Mouse (Mus musculus) G1E (cell line): Measurements from ENCODE around the gene Wnt16.

Experiments
- CTCF ChIP-seq: IDR thresholded peaks from 2 replicates; pipeline ENCODE4 v1.5.1; 2012; ENCODE audit warnings: low read depth, low read length, inconsistent platforms, mixed read lengths
- GATA1 ChIP-seq: IDR thresholded peaks from 2 replicates; pipeline ENCODE4 v1.6.1; 2012; ENCODE audit warnings: borderline replicate concordance, low read length, inconsistent platforms, mixed read lengths
- GATA2 ChIP-seq: IDR thresholded peaks from 2 replicates; pipeline ENCODE4 v1.6.1; 2012; ENCODE audit warnings: low read depth, low read length, inconsistent platforms, borderline replicate concordance
- POLR2AphosphoS5 ChIP-seq: IDR thresholded peaks from 2 replicates; pipeline ENCODE4 v1.6.1; 2012; ENCODE audit warnings: low read depth, low read length, inconsistent platforms; ENCODE audit not compliant: insufficient replicate concordance
- TAL1 ChIP-seq: conservative IDR thresholded peaks from 2 replicates; pipeline ENCODE4 v1.6.1; 2012; ENCODE audit warnings: low read depth, low read length, inconsistent platforms, mixed read lengths

GRCm38 (mm10) chr6:22258784-22259183 lies 29.2 kb upstream of the Wnt16 start:
- no peak for TF ChIP-seq CTCF
- no peak for TF ChIP-seq GATA1
- TF ChIP-seq TAL1 = no peak
- TF ChIP-seq POLR2AphosphoS5 = no peak
- TF ChIP-seq GATA2 = no peak
